Mouse (Mus musculus): ENCODE results near the gene Gm45234.

Gm45234 gene

DNA sequence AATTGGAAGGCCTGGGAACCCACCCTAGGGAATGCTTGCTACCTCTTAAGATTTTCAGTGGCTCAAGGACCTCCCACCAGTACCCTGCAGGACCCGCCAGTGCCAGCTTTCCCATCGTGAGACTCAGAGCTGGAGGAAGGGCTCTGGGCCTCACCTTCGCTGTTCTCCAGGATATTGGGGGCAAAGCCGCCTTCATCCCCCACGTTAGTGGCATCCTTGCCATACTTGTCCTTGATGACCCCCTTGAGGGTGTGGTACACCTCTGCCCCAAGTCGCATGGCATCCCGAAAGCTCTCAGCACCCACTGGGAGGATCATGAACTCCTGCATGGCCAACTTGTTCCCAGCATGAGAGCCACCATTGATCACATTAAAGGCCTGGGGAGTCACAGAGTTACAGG, 10.1 kb upstream of the Gm45234 start:
- DNase-seq, result no peak

- DNase-seq, result peak; percentile 63
These were observed 3.4 kb upstream of the Gm45234 start for GRCm38 (mm10) chr6:124759259-124759658.

GRCm38 (mm10) chr6:124758849-124759232, 3.0 kb upstream of the Gm45234 start:
- DNase-seq, result no peak

DNA sequence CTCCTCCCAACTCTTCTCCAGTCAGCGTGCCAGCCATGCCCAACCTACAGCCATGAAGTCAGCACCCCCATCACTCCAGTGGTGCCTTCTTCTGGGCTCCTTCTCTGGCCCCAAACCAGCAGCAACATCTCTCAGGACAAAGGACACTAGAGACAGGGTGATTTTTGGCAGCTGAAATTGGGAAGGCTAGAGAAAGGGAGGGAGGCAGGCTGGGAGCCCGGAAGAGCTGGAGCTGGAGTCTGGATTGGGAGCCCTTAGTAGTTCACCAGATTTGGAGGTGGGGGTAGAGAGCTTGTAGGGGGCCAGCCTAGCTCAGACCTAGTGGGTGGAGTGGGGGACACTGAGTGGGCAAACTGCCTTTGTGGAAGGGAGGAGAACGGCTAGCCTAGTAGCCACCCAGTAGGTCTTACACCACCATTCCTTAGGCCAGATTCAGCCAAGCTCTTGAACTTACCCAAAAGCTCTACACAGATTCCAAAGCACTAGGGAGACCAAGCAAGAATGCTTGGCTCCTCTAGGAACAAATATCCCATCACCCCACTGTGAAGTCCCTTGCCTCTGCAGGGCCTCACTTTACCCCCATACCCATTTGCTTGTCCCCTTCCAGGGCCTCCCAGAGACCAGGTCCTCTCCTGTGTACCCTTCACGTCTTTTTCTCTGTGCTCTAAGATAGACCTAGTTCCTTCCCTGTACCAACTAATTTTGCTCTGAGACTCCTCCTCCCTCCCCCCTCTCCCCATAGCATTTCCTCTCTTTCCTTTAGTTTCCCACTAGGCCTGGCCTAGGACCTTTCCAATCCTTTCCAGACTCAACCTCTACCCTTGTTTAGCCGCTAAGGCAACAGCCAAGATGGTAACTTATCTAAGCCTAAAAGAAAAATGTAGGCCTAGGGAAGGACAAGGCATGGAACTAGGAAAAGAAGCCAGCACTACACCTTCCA, 2.4 kb upstream of the Gm45234 start:
- peak; percentile 49 for DNase-seq

GRCm38 (mm10) chr6:124757351-124757880, 1.6 kb upstream of the Gm45234 start:
- DNase-seq, result no peak

- peak; percentile 79 for DNase-seq
These were observed 980 bp upstream of the Gm45234 start for GRCm38 (mm10) chr6:124756652-124757350.

GRCm38 (mm10) chr6:124755306-124755705, 515 bp downstream of the Gm45234 start:
- no peak for DNase-seq

- no peak for DNase-seq
These were observed 2.0 kb downstream of the Gm45234 start for GRCm38 (mm10) chr6:124753861-124754260.

DNA sequence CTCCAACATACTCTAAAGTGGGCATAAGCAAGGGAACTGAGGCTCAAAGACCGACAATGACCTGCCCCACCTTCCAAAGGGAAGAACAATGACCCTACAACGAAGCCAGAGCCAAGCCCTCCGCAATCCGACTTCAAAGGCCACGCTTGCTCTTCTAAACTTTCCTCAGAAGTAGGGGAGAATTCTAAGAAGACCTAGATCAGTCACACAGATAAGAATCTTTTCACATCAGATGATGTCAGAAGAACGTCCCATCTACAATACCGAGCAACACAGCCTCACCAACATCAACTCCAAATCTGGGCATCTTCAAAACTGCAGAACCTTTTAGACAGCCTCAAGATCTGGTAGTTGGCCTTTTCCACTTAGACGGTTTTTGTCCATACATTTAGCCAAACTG, 5.4 kb downstream of the Gm45234 start:
- no peak for DNase-seq

DNA sequence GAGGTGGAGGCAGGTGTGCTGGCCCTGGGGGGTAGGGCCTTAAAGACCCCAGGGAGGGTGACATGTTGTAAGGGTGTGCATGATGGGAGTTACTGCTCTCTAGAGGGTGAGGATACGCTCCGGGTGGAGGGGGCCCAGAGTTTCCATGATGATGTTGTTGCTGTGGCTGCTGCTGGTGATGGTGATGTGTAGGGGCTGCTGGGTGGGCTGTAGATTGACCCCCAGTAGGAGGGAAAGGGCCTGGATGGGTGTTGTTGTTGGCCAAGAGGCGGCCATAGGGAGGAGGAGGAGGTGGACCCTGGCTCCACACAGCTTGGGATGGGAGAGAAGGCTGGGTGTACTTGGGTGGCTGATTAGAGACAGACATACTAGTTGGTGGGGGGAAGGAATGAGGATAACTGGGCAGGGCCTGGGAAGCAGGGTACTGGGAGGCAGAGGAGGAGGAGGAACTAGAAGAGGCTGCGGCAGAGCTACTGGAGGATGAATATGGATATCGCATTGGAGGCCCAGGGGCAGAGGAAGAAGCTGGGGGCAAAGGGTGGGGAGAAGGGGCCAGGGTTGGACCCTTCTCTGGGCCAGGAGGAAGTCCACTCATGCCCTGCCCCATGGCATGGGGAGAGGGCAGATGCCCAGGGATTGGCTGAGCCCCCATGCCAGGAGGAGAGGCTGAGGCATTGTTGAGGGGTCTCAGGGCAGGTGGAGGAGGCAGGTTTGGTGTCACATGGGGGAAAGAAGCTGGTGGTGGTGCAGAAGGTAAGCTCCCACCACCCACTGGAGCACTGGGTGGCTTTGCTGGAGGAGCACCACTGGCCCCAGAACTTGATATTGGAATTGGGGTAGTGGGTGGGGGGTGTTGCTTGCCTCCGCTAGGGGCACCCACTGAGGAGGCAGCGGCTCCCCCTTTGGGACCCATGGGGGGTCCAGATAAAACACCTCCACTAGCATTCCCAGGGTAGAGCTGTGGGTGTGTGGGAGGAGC, 8.9 kb downstream of the Gm45234 start:
- no peak for DNase-seq

GRCm38 (mm10) chr6:124746296-124746605, 9.6 kb downstream of the Gm45234 start:
- no peak for DNase-seq

DNA sequence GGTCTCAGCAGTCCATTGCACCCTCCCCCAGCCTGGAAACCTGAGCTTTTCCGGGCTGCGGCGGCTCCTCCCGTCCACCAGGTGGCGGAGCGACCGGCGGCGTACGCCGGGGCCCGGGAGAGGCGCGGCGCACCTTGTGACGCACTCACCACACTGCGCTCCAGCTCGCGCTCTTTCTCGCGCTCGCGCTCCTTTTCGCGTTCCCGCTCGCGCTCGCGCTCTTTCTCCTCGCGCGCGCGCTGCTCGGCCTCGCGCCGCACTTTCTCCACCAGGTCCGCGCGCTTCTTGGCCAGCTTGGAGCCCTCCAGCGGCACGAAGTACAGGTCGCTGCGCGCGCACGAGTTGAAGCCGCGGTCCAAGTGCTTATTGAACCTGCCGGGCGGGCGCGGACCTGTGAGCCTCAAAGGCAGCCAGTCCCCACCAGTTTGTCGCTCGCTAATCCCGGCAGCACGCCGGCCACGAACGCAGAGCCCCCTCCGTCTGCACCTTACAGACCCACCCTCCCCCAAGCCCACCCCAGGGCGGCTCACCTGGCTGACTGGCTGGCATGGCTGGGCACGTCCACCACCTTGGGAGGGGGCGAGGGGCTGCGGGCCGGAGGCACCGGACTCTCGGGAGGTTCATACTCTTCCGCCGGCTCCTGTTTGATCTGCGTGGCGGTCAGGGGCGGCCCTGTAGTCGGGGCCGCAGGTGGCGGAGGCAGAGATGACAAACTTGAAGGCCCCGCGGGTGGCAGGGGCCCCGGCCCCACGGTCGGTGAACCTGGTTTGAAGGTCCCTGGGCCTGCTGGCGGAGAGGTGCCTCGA, 10.1 kb downstream of the Gm45234 start:
- DNase-seq, result peak; percentile 93

DNA sequence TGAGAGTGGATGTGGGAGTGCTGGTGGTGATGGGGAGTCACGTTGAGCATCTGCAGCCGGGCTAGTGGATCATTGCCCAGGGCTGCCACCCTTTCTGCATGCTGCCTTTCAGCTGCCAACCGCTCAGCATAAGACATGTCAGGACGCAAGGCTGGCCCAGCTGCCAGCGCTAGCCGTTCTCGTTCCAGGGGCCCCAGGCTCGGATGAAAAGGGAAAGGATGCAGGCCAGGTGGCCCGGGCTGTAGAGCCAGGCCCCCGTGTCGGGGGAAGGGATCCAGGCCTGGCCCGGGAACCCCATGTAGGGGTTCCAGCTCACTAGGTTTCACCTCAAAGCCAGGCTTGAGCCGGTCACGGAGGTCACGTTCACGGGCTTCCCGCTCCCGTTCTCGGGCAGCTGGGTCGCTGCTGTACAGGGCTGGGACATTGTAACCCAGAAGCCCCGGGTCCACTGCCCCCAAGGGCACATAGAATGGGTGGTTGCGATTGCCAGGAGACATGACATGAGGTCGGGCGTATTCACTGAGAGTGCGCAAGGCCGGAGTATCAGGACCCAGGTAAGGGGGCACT, 11.0 kb downstream of the Gm45234 start:
- no peak for DNase-seq

DNA sequence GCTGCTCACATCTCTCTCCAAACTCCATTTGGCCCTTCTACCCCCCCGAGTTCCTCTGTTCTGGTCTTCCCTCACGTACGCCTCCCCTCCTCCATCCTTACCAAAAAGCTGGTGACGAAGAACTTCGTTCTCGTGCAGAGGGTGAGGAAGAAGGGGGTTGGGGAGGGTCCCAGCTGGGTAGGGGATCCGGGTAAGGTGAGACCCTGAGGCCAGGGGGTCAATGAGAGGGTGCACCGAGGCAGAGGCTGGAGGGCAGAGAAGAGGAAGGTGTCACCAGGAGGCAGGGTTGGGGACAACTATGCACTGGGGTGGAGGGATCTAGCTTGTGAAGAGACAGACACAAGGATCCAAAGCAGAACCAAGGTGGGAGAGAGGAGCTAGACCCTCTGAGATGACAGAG, 12.2 kb downstream of the Gm45234 start:
- DNase-seq, result no peak

GRCm38 (mm10) chr6:124742839-124743514, 12.8 kb downstream of the Gm45234 start:
- no peak for DNase-seq

DNA sequence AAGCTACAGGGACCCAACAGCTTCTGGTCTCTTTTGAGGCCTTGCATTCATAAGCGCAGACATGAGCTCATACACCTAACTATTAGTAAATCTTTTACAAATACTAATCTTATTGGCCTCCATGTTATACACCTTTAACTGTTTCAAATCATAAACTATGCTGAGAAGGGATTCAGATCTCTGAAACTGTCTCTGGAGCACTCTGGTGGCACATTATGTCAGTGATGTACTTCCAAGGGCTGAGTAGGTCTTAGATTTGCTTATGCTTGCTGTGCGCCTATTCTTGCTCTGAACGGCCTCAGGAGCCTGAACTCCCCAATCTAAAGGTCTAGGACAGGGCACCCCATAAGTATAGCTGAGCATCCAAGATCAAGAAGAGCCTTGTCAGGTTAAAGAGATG, 14.0 kb downstream of the Gm45234 start:
- DNase-seq, result no peak

DNA sequence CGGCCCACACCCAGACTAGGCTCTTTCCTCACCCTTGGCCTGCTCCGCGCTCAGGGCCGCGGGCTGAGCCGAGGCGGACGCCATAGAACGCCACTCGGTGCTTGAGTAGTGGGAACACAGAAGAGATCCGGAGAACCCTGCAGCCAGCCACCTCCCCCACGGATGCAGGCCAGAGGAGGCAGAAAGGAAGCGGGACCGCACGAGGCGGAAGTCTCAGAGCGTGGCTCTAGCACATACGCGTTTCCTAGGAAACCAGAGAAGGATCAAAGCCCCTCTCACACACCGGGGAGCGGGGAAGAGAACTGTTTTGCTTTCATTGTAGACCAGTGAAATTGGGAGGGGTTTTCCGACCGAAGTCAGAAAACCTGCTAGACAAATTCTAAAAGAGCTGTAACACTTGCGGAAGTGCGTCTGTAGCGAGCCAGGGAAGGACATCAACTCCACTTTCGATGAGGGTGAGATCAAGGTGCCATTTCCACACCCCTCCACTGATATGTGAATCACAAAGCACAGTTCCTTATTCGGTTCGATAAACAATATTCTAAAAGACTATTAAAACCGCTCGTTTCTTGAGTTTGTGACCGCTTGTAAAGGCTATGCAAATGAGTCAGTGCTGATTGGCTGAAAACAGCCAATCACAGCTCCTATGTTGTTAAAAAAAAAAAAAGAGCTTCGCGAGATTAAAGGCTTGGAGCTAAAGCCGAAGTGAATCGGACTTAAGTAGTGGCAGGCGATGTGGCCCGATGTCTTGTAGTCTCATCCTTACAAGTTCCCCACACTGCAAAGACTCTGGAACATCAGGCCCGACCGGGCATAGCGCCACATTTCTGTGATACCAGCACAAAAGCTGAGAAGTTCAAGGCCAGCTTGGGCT, 14.7 kb downstream of the Gm45234 start, which contains the start of gene Grcc10:
Grcc10 (minus strand) TSS at position 487 of the 874 bp plus-strand sequence.
- DNase-seq, result peak; percentile 82

- peak; percentile 63 for DNase-seq
These were observed 15.5 kb downstream of the Gm45234 start for GRCm38 (mm10) chr6:124740211-124740887.

DNA sequence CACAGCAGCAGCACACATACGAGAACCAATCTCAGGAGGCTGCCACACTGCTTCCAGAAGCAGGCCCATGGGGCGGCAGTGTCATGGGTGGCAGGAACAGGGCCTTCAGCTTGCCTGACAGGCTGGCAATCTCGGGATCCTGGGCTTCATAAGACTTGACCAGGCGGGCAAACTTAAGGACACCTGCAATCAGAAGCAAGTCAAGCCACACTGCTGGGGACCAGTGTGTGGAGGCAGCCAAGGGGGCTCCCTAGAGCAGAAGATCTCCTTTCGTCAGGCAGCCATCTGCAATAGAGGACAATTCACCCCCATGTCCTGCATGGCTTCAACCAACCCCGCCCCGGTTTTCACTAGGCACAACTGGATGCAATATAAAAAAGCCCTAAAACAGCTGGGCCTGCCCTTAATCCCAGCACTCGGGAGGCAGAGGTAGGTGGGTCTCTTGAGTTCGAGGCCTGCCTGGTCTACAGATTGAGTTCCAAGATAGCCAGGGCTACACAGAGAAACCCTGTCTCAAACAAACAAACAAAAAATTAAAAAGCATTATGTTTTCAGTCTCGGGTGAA, 16.5 kb downstream of the Gm45234 start:
- no peak for DNase-seq
